Mouse (Mus musculus) adipocyte (in vitro differentiated cells): ENCODE data around the gene Dop1b.
"Not testable (repeated sequence)": the region's sequence is repeated elsewhere in the genome, so short reads cannot be mapped to it uniquely, and the experiment has no call there.

Experiments used
- DNase-seq: peaks from one replicate; pipeline ENCODE4 v3.0.0-alpha.2; 2016; ENCODE audit warnings: low spot score

Gene Dop1b

DNA sequence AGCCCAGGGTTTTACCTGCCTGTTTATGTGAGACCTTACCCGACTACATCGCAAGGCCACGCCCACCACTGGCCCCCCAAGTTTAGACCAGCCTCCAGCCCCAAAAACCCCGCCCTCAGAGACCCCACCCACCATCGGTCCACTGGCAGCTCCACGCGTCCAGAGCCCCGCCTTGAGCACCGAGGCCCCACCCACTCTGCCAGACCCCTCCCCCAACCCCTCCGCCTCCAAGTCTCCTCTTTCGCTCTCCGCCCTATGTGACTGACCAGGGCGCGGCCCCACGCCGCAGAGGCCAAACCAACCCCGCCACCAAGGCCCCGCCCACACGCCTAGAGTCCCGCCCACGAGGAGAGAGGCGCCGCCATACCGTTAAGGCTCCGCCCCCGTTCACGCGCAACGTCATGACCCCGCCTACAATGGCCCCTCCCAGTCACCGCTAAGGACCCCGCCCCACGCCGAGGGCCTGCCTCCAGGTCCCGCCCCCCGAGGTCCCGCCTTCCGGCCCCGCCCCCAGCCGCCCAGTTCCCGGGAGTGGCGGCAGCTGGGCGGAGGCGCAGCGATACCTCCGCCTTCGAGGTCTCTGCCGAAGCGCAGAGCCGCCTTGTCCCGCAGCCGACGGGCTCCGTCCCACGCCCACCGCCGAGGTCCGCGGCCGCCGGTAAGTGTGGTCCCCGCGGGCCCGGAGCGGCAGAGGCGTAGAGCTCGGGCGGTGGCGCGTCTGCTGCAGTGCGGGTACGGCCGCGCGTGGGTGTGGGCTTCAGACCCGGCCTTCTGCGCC is at the start of gene Dop1b:
Gene Dop1b (plus strand): TSS at position 494 of the 778 bp plus-strand sequence.
- DNase-seq: peak; percentile 100

DNA sequence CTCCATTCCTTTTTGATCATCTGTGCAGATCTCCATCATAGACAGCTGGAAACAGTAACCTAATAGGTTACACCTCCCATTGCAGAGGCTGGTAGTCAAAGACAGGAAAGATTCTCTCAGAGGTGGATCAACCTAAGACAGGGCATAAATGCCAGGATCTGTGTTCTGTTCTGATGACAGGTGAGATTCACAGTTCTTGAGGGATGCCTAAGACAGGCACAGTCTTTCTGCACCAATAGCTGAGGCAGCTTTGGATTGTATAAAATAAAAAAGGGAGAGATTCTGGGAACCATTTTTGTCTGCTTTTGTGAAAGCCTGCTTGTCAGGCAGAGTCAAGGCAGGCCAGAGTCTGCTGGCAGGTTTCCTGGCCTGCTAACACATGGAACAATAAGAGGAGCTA is 43.7 kb upstream of the Dop1b start:
- no peak for DNase-seq

DNA sequence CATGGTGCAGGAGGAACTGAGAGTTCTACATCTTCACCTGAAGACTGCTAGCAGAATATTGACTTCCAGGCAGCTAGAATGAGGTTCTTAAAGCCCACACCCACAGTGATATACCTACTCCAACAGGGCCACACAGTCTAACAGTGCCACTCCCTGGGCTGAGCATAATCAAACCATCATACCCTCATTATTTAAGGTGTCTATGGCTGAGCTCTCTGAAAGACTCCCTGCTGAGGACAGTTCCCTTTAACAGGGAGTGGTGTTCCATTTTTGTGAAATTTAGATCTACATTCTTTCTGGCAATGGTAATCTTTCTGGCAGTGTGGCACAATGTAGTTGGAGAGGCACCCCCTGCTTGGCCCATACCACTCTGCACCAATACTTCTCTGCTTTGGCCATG is 42.2 kb upstream of the Dop1b start:
- no peak for DNase-seq

DNA sequence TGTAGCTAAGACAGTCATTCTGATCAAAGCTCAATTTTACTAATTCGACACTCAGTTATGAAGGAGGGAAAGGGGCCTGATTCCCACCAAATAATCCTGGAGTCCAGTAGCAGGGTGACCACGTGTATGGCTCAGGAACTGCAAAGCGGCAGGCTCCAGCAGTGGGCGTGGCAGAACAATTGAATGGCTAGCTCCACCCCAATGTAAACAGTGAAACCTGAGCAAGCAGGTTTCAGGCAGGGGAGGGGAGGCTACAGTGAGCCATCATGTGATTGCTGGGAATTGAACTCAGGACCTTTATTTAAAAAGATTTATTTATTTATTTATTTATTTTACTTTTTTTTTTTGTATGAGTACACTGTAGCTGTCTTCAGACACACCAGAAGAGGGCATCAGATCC is 41.2 kb upstream of the Dop1b start:
- DNase-seq: not testable (repeated sequence)

DNA sequence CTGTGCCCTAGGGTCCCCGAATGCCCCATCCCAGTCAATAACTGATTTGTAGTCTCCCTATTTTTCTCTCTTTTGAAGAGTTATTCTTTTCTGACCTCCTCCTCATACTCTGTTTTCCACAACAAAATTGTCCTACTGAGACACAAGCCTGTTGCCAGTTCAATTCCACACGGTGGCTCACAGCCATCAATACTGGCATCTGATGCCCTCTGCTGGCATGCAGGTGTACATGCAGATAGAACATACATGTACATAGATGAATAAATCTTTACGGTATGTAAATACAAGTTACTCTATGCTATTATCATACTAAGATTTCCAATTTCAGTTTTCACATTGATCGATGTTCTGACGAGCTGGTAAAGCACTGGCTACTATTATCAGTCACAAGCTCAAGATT is 40.6 kb upstream of the Dop1b start:
- DNase-seq: no peak

DNA sequence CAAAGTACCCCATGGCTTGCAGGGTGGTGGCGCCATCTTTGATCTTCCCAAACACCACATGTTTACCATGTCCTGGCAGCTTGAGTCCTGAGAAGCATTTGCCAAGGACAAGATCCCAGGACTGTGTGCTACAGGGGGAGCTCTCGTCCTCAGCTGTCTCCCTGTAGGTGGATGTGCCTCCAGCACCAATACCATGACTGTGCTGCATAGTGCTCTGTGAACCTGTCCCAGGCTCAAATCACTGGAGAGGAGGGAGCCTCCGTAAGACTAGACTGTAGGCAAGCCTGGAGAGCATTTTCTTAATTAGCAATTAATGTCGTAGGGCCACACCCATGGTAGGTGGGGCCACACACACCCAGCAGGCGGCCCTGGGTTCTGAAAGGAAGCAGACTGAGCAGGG is 35.3 kb upstream of the Dop1b start:
- DNase-seq: no peak

DNA sequence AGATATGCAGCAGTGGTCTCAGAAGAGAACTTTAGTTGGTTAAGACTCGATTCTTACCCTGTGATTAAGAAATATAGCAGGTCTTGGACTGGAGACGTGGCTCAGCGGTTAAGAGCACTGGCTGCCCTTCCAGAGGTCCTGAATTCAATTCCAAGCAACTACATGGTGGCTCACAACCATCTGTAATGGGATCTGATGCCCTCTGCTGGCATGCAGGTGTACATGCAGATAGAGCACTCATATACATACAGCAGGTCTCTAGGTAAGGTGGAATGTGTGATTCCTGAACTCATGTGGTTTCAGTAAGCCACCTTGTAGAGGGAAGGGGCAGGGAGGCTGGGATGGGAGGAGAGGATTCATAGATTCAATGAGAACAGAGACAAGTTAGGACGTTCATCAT is 33.5 kb upstream of the Dop1b start:
- DNase-seq: no peak

DNA sequence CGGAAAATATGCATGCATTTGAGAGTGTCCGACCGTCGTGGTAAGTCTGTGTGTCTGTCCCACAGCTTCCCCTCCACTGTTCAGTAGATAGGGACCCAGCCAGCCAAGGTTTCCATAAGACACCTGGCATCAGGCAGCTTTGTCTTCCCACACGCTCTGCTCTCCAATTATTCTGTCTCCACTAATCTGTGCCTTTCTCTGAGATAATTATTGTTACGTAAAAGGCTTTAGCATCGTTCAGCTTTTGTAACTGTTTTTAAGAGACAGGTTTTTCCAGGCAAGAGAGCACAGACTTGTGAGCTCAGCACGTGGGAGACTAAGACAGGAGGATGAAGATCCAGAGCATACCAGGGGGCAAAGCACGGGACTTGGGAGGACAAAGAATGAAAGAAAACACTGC is 32.5 kb upstream of the Dop1b start:
- no peak for DNase-seq

DNA sequence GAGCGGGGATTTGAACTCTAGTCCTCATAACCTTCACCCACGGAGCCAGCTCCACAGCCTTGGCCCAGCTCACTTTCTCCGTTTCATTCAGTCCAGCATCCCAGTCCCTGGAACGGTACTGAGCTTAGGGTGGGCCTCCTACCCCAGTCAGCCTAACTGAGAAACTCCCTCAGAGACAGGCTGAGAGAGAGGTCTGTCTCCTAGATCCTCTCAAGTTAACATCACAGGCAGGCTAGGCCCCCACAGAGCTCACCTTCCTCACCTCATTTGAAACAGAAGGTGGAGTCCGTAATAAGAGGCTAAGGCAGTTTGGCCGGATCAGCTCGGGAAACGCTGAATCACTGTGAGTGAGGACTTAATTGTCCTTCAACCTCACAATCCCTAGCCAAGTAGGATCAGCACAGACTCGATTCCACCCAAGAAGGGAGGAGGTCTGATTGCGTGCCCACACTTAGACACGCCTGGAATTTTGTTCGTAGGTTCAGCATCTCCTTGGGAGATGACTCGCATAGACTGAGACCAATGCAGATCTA is 29.5 kb upstream of the Dop1b start:
- no peak for DNase-seq

DNA sequence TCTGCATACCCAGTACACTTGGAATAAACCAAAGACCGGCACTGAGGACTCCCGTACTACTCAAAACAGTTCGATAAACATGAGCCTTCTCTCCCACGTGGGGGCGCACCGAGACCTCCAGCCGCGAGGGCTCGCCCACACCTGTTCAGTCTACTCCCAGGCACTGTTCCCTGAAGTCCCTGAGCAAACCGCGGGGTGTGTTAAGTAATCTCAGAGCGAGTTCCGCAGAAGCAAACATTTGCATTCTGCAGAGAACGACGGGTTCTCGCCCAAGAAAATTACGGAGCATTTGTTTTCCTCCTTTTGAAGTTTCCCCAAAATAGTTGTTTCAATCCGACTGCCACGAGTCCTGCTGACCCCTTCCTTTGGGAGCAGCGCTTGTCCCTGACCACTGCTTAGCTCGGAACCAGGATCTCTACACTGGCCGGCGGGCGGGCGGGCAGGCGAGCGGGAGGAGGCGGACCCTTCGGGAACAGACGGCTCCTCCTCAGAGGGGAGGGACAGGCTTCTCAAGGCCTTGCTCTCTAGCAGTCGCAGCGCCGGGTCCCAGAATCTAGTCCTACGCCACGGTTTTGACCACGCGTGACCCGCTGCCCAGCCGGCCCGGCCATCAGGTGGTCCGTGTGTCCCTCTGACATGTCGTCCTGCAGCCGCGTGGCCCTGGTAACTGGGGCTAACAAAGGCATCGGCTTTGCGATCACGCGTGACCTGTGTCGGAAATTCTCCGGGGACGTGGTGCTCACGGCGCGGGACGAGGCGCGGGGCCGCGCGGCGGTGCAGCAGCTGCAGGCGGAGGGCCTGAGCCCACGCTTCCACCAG is 28.8 kb upstream of the Dop1b start, which contains the start of gene Cbr3:
Gene Cbr3 (plus strand): TSS at position 527 of the 819 bp plus-strand sequence.
- DNase-seq: peak; percentile 88

DNA sequence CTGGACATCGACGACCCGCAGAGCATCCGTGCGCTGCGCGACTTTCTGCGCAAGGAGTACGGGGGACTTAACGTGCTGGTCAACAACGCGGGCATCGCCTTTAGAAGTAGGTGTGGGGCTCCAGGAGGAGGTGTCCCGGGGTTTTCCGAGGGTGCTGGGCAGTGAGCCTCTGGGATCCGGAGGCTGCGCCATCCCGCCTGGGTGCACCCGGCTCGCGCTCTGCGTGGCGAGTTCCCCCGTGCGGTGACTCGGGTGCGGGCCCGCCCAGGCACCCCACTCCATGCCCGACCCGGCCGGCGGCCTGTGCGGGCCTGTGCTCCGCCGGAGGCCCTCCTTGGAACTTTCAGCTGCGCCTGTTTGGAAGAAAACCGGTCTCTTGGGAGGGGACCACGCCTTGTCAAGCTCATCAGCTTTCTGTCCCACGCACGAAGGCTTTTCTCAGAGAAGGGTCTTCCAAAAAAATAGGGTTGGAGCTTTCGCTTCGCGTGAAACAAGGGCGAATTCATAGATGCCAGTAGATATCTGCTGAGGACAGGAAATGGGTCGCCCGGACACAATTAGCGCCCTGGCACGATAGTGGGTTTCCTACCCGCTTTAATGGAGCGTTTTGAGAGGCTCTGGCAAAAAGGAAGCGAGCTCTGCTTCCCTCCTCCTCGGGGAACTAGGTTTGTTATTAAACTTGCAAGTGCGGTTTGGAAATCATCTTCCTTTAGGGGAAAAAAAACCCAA is 28.0 kb upstream of the Dop1b start:
- DNase-seq: peak; percentile 52

DNA sequence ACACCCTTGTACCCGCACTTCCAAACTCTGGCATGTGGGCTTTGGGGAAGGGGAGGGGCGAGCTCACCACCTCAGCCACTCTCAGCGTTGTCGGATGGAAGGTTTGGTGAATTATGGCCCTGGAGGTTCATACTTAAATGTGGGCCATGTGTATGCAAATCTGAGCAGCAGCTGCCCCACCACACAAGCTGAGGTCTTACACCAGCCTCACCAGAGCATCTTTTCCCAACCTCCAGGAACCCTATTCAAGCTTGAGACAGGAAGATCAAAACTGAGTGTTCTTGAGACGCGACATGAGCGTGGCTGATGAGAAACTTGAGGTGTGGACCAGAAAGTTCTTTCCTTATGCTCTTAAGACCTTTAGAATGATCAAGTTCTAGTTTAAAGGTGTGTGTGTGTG is 27.3 kb upstream of the Dop1b start:
- DNase-seq: no peak

DNA sequence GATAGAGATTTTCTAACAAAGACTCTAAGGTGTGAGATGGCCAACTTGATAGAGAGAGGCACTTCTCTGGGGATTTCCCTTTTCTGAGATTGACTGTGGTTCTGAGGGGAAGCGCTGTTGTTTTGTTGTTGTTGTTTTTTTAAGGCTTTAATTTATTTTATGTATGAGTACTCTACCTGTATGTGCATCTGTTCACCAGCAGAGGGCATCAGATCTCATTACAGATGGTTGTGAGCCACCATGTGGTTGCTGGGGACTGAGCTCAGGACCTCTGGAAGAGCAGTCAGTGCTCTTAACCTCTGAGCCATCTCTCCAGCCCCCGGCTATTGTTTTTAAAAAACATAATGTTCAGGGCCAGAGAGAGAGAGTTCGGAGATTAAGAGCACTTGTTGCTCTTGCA is 25.9 kb upstream of the Dop1b start:
- not testable (repeated sequence) for DNase-seq

DNA sequence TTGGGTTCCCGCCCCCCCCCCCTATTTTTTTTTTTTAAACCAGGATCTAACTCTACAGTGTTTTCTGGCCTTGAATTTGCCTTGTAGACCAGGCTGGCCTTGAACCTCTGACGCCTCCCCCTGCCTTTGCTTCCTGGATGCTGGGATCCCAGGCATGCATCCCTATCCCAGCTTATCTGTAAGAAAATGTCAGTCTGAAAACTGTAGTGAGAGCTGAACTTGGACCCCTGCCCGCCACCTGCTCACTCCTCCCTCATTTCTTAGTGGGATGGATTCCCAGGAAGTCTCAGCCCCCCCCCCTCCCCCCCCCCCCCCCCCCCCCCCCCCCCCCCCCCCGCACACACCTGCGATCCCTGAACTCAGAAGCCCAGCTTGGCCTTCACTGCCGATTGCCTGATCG is 25.3 kb upstream of the Dop1b start:
- no peak for DNase-seq

DNA sequence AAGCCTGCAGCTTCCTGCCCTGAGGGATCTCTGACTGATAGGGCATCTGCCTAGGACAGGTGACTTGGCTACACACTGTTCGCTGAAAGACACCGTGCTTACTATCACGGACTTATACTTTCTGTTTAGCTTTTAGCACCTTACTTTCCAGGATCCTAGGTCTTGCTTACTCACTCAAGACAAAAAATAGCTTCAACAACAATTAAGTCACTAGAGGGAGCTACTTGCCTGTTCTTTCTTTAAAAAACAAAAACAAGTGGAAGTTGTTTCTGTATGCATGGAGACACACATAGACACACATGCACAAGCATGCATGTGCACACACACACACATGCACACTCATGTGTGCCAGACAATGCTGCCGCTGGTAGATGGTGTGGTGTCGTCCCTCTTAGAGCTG is 24.8 kb upstream of the Dop1b start:
- peak; percentile 71 for DNase-seq

DNA sequence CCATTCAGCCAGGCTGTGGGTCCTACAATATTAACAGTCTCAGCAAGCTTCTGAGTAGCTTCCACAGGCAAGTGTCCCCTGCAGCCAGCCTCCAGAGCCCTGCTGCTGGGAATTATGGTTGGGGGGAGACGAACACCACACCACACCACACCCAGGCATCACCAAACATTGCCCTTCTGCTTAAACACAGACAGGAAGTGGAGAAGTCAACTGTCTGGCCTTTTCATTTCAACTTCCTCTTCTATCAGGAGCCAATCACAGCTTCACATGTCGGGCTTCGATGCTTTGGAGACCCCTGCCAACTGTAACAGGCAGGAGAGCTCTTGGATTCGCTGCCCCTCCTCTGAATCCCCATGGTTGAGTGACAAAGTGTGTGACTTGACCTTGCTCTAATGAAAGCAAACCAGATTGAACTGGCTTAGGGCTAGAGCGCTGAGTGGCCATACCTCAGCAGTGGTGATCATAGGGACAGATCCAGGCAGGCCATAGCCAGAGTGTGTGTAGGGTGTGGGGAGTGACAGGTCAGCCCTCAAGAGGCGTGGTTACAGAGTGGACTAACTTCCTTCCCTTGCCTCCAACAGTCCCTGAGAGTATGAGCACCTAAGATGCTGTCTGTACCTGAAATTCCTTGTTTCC is 20.4 kb upstream of the Dop1b start:
- DNase-seq: no peak

DNA sequence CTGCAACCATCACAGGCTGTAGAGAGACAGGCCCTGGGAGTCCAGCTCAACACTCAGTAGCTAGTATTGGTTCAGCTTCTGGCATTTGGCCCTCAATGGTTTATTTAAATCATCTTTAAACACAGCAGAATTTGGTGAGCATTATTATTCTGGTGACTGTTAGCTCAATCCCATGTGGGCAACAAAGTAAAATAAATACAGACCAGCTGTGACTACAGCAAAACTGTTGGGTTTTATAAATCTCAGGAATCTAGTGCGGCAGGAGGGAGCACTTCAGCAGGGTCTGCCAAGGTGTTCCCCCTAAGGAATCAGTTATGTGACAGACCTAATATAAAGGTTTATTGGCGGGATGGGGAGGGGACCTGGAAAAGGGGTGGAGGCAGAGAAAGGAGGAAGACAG is 19.0 kb upstream of the Dop1b start:
- no peak for DNase-seq

DNA sequence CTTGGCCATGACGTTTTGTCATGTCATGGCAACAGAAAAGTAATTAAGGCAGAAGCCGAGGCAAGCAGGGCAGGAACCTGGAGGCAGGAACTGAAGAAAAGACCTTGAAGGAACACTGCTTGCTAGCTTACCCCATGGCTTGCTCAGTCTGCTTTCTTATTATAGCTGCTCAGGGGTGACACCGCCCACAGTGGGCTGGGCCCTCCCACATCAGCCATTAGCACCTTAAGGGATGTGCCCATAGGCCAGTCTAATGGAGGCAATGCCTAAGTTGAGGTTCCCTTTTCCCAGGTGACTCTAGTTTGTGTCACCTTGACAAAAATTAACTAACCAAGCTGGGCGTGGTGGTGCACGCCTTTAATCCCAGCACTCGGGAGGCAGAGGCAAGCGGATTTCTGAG is 4.6 kb upstream of the Dop1b start:
- DNase-seq: no peak

DNA sequence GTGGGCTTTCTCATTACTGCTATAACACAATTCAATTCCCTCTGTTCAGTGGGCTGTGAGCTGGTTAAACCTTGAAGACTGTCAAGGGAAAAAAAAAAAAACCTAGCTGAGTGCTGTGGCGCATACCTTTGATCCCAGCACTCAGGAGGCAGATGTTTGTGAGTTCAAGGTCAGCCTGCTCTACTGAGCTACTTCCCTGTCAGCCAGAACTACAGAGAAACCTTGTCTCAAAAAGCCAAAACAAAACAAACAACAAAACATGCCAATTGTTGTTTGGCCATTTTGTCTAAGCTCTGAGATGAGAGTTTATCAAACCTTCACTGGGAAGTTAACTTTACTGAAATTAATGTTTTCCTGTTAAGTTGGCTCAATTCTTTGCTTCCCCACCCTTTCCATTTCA is 2.5 kb upstream of the Dop1b start:
- DNase-seq: no peak

DNA sequence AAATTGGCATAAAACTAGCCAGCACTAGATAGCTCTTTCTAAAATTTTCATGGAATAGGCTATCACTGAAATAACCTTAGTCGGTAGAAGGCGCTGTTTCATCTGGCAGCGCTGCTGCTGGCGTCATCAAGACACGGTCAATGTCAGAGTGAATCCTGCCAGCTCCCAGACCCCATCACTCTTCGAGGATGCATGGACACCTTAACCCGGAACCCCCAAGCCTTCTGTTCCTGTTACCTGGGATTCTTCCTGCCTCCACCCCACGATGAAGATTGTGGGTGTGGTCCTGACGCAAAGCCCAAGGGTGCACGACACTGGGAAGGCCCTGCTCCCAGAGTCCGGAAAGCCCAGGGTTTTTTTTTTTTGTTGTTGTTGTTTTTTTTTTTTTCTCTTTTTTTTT is 780 bp upstream of the Dop1b start:
- peak; percentile 94 for DNase-seq

DNA sequence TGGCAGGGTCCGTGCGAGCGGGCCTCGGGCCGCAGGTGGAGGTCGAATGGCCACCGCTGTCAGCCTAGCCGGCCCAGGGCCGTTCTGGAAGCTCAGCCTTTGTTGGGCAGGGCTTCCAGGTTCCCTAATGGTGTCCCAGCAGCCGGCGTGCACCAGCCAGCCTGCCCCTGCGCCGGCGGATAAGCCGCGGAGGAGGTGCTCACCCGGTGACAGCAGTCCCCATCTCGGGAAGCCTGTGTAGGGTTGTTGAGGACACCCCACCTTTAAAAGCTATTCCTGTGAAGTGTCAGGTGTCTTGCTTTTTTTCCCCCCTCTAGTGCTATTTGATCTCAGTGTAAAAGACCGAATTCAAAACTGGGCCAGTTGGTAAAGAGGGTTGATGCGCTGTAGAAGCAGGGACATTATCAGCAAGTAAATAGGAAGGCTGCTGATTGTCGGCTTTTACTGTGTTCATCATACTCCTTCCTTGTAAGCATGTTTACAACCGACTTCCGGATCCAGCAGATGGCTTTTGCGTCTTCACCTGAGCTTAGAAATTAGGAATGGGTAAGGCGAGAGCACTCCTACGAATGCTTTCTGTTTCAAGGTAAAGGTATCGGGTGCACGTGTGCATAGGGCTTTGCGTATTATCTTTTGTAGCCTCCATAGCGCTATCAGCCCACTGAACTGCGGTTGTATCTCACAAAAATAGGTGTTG is 633 bp downstream of the Dop1b start:
- DNase-seq: no peak
